Mouse (Mus musculus) adrenal gland, adult 8-10 months (tissue): ENCODE data around the gene Psmd11. TPM values are rescaled to one million over a fixed set of nuclear protein-coding genes. Genes with fewer than 3 reads are reported as not detected.

Experiments used
- DNase-seq: peaks from one replicate; pipeline ENCODE4 v3.0.0; 2022
- total RNA-seq, 4 experiments: library from RNA; stranded (reverse); gene quantifications; 2 replicates each; pipeline ENCODE4 v1.2.4; 2022

Gene Psmd11
- total RNA-seq, 4 experiments from 2014 or later, result 121 to 161 (median 141) TPM

DNA sequence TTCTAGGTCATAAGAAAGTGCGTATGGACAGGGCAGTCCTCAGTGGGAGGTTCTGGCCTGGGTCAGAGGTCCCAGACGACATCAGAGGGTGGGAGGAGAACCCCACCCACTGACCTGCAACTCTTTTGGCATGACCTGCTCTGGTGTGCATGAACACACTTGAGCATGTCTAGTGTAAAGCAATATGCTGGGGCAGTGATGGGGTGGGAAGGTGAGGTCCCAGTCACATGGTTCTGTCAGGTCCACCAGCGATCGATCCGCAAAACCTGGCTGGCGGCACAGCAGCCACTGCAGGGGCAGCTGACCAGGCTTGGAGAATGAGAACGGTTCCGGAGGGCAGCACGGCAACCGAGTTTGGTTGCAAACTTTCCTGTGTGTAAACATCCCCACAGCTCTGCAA lies 53.9 kb downstream of the Psmd11 start:
- DNase-seq, result no peak

DNA sequence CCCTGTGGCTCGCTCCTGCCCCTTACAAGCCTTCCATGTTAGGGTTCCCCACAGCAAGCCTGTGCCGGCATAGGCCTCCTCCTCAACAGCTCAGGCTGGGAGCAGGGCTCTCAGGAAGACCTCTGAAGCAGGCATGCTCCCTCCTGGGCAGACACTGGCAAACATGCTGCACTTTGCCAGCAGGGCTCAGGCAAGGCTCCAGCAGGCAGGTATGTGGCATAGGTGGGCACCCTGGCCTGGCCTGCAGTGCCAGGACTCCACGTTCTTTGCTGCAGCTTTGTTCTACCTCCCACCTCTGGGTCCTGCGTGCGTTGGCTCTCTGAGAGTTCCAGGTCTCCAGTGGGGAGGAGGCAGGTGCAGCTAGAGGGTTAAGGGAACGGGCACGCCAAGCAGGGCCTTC lies 54.5 kb downstream of the Psmd11 start:
- DNase-seq, result no peak

DNA sequence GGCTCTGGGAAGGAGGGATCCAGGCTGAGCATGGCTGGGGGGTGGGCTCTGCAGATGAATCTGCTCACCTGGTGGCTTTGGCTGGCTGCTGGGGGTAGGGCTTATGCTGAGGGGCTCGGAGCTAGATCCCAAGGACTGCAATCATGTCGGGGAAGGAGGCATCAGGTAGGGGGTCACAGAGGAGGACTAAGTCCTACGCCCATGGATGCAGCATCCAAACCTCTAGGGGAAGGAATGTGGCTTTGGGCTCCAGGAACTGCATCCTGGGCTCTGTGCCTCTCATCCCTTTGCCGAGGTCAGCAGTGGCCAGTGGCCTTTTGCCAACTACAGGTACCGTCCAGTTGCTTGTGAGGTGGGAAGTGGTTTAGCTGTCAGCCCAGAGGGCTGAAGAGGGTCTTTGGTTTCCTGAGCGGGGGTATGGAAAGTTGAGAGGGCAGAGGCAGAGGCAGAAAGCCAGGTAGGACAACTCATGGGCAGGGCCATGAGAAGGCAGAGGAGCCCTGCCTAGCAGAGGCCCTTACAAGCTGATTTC lies 55.2 kb downstream of the Psmd11 start:
- DNase-seq, result no peak

DNA sequence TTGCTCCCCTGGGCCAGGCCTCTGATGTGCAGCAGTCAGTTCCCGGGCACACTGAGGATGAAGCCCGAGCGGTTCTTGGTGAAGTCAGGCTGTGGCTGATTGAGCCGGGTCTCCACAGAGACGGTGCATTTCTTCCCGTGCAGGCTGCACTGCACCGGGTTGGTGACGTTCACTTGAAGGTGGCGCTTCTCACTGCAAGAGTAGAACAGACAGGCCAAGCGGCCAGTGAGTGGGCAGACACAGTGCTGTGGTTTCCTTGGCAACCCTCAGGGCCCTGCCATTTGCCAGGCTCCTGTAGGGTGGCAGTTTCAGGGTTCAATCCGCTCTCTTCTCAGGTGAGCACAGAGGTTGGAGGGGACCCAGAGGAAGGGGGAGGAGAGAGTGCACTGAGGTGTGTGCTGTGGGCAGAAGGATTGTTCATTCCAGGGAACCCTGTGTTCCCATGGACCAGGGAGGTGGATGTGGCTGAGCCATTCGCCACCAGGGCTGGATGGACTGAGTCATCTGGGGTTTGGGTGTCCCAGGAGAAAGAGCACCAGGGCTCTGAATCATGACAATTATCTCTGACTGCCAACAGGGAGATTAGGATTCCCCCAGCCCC lies 55.9 kb downstream of the Psmd11 start:
- no peak for DNase-seq

DNA sequence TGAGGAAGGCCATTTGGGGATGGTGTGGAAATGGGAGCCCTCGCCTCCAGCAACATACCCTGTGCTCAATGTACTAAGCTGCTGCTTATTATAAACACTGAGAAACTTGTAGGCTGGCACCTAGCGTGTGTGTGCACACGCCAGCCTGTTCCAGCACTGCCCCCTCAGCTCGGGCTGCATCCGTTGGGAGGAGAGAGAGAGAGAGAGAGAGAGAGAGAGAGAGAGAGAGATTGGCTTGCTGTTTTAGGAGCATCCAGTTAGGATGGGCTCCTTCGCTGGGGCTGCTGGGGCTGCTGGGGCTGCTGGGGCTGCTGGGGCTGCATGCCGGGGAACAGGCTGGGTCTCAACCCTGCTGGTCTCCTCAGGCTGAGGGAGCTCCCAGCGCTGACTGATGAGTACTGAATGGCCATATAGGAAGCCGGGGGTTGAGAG lies 56.7 kb downstream of the Psmd11 start:
- DNase-seq, result no peak

DNA sequence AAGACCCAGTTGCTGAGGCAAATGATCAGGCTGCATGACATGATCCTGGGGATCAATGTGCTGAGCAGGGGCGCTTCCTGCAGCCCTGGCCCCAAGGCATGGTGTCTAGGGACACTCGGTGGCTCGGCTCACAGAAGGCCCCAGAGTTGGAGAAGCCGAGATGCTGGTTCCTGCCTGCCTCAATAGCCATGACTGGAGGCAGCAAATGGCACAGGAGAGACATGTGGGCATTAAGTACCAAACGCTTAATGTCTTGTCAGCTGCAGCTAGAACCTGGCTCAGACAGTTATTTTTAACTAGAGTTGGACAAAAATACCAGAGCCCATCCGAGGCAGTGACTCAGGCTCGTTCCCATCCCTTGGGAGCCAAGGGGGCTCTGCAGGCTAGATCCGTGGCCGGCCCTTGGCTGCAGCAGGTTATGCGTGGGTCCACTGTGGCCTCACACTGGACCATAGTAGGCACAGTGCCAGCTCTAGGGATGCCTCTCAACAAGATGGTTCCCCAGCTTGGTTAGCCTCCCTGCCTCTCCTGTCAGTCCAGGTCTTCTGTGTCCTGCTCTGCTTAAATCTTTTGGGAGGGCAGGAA lies 57.3 kb downstream of the Psmd11 start:
- no peak for DNase-seq

DNA sequence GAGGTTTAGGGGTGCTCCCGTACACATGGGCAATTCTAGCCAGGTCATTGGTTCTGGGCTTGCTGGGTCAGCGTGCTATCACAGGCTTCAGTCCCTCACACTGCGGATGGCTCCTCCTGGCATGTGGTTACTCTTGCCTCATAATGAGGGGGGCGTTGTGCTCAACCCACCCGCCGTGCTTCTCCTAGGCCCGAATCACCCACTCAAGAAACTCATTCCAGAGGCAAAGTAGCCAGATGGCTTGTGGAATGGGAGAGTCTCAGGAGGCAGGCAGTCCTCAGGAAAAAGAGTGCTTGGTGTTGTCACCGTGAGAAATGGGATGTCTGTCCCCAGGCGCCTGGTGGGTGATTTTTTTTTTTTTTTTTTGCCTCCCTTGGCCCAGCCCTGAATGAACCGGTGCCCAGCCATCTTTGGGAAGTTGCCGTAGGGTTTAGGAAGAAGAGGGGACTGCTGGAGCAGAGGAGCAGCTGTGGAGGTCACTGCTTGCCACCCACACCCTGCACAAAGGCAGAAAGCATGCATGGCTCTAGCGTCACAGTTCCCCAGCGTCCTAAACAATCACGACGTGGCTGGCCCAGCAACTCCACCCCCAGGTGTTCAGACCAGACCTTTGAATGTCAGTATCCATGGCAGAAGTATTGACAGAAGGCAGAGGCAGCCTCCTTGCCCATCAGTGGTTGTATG lies 59.6 kb downstream of the Psmd11 start:
- no peak for DNase-seq

DNA sequence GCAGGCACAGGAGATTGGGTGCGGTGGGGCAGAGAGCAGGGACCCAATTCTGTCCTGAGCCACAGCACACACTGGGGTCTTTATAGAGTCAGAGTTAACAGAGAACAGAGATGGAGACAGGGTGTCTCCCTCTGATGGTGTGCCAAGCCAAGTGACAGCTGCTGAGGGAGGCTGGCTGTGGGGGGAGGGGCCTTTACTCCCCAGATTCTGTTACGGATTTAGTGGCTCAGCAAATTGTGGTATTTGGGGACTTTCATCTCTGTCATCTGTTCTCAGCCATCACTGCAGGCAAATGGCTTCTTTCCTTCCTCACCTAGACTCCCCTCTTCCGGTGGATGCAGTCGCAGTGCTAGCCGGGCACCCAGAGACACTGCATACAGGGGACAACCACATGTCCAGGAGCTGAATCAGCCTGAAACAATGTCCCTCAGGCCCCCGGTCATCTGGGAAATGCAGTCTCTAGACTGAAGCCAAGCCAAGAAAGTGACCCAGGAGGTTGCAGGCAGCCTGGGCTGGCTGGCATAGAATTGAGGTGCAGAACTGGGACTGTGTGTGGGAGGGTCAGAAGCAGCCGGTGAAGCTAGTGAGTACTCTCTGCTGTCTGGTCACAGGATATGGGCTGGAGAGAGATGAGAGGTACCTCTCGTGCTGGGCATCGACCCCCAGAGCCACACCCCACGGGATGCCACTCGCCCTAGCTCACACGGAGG lies 60.9 kb downstream of the Psmd11 start:
- no peak for DNase-seq

DNA sequence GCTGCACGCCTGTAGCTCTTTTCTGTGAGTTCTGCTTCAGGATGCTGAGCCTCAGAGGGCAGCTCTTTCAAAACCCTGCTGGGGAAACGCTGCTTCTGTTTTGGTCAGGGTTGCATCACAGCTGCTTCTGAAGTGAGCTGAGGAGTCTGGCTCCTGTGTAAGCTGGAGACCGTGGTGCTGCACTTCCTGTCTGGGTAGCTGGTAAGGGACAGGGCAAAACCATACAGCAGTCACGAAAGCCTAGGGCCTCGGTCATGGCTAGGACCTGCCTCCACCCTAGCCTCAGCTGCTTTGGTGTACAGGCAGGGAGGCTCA lies 61.4 kb downstream of the Psmd11 start:
- DNase-seq, result no peak

DNA sequence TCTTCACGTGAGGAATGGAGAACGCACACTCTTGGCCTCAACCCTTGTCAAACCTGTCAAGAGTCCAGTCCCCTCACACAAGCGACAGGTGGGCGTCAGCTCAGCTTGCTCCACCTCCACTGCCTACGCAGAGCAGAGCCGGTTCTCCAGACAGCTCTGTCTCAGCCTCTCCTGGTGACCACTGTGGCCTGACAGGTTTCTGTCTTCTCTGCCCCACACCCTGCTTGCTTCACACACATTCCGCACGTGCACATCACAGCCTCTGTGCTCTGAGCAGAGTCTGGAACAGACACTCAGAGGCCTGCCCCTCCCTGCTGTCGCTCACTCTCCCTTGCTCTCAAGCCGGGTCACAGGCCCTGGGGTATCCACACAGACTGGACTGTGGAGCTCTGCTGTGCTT lies 62.4 kb downstream of the Psmd11 start:
- DNase-seq, result no peak

DNA sequence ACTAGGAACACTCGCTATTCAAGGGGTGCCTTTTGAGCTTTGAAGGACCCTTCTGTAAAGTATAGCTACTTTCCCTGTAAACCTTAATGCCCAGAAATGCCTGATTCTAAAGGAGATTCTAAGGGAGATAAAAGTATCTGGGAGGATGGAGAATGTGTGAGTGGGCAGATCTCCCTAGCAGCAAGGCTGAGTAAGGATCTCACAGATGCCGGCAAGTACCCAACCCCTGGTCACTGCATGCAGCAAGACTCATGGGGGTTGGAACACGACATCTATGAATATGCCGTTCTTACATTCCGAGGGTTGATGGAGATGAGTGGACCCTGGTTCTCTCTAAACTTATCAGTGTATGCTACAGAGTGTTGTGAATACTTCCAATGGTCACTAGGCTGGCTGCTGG lies 64.8 kb downstream of the Psmd11 start:
- no peak for DNase-seq

DNA sequence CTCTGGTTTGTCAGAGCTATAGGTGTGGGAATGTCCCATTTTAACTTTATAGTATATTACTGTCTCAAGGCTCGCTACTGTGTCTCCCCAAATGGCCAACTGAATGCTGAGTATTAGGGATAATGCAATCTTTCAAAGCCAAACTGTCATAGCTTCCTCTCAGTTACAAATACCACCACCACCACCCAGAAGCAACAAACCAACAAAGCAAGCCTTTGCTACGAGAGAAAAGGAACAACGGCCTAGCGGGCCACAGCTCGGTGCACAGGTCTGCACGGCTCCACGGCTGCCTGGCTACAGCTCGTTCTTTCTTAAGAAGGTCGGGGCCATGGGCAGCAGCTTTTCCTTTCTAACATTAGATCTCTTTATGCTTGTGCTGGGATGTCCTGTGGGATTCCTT lies 66.4 kb downstream of the Psmd11 start:
- no peak for DNase-seq

DNA sequence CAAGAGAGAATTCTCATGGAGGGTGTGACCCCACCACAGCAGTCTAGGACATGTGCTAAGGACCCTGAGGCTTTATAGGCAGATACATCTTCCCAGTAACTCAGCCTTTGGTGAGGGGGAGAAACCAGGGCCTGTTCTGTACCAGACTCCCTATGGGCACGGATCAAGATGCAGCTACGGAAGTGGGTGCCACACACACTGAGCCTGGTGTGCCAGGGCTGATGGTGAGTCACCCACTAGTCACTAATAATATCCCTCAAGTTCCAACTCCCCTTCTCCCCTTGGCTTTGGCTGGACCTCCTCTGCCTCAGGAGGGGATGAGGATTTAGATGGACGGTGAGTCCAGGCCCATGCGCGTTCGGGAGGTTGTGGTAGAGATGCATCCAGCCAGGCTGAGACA lies 67.6 kb downstream of the Psmd11 start:
- DNase-seq, result no peak

DNA sequence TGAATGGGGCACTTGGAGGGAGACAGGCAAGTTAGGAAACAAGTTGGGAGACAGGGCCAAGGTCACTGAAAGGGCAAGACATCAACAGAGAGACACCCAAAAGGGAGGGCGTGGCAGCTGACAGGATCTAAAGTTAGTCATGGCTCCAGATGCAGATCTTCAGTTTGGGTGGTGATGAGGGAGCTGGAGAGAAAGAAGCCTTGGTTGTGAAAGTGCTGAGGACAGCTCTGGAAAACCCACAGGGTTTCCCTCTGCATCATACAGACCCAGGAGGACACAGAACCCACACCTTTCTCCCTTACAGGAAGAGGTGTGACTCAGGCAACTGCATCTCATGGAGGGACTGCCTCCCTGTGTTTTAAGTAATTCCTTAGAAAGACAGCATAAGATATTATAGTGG lies 68.2 kb downstream of the Psmd11 start:
- DNase-seq, result no peak

DNA sequence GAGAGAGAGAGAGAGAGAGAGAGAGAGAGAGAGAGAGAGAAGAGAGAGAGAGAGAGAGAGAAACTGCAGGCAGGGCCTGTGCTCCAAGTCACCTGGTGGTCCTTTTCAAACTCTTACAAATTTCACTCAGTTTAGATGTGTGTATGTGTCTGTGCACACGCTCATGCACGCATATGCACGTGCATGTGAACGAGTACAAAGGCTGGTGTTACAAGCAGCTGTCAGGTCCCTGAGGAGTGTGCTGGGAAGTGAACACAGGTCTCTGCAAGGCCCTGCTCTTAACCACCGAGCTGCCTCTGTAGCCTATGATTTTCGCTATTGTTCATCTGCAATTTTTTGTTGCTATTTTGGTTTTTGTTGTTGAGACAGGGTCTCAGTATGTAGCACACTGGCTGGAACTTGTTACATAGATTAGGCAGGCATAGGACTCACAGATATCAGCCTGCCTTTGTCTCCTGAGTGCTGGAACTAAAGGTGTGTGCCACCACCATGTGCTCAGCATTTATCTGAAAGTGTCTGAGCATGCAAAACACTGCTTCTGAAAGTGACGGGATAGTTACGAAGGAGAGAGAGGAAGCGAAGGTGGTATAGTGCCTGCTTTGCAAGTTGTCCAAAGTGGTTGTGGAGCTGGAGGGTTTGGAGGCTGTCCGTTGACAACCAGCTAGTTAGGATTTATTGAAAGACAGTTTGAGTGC lies 69.0 kb downstream of the Psmd11 start:
- DNase-seq, result no peak

DNA sequence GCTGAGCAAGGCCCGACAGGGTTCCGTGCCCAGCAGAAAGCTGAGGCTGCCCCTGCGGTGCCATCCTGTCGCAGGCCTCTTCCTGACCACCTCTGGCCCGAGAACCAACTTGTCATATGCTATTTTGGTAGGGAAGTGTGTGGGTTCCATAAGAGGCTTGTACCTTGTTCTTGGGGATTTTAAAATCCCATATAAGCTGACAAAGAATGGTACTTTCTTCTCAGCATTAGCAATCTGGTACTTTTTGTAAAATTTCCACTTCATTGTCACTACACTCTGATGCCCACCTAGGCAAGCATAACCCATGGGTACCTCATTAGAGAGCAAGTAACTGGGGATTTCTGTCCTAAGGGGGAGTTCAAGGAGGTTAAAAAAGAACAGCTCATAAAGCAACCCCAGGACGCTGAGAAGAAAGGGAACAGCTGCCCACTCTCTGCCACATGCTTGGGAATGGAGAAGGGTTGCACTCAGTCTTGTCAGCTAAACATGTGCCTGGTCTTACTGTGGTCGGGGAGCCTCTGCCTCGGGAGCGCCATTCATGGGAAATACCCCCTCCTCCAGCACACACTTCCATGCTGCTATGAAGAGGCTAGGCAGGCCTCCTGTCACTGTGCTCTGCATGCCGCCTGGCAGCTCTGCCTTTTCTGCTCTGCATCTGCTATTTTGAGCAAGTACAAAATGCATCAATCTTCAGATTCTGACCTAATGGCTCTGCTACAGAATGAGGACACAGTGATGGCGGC lies 70.1 kb downstream of the Psmd11 start:
- DNase-seq, result no peak

DNA sequence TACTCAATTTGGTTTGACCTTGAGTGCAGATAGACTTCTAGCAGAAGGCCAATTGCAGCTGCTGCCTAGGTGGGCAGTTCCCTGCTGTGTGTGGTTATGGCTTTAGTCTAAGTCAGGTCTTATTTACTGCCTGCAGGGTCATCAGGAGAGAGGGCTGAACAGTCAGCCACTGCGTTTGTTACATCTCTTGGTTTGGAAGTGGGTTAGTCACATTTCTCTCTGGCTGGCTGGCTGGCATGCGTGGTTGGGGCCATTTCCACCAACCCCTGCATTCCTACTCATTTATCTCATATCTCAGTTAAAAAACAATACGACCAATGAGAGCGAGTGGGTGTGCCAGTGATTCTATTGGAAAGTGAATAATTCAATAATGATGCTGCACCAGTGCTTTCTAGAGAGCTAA lies 71.1 kb downstream of the Psmd11 start:
- no peak for DNase-seq

DNA sequence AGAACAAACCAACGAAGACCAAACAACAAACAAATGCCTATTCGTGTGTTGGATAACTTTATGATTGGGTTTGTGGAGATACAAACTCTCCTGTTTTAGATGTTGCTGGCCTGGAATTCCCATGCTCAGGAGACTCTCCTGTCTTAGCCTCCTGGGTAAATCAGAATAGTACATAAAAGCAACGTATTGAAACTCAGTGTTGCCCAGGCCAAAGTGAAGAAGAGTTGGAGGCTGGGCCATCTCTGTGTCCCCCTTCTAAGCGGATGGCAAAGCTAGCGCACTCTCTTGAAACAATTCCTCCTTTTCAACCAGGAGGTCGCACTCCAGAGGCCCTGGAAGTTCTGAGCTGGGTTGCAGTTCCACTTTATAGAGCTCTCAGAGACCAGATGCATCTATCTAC lies 74.9 kb downstream of the Psmd11 start:
- no peak for DNase-seq

DNA sequence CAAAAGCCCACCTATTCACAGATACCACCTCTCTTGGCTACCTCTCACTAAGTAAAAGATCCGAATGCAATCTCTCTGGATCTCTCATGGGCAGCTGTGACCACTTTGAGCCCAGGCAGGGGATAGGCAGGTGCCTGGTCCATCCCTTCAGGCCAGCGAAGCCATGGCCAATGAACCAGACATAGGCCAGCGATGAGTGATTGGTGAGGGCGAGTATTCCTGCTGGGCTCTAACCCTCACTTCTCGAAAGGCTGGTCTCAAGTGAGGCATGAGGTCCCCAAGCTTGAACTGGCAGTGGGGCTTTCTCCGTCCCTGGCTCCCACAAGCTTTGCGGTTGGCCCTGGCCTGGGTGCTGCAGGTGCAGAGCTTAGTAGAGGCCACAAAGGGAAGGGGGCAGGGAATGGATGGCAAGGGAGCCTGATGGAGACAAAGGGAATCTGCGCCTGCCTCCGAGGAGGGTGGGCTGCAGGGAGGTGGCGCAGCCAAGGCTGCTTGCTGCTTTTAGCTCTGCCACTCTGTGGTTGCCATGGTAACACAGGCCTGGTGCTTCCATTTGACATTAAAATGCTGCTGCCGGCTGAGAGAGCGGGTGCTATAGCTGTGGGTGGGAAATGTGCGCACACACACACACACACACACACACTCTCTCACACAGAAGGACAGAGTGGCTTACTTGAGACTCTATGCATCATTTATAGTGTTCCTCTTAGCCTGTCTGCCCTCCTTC lies 75.5 kb downstream of the Psmd11 start:
- no peak for DNase-seq

DNA sequence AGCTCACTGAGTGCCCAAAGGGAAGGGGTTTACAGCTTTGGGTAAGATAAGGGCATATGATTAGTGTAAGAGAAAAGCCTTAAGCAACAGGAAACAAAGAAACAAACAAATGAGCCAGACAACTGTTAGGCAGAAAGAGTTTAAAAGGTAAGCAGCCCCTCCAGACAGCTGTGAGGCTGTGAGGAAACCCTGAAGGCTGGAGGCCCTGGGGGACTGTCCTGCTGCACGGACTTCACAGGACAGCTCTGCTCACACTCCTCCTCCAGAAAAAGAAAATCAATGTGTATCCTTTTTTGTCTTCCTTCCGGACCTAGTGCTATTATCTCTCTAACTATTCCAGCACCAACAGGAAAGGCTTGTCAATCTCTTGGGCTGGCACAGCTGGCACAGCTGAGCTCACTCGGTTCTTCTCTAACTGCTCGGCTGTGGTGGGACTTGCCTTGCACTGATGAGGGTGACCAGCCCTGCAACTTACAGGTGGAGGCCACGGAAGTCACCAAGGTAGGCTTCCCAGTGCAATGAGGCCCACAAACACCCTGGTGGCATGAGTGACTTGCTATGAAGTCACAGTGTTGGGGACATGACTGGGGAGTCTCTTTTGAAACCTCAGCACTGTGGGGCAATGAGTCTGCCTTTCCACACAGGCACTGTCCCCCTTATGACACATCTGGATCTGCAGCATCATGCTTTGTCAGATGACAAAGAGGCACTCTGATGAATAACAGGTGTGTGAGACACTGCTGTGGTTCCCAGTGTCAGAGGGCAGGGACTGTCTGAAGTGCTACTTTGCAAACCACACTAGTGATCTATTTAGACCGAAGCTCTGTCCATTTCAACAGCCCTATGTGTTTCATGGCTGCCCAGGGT lies 76.3 kb downstream of the Psmd11 start:
- no peak for DNase-seq
